Mouse (Mus musculus) midbrain, embryonic 11.5 days (tissue): ENCODE measurements around the gene Soat1. TPM values are rescaled to one million over a fixed set of nuclear protein-coding genes. Genes with fewer than 3 reads are reported as not detected.

Source experiments
- ATAC-seq: fragments of 200-750 bp; cut with Nextera tagmentation; 2 replicates; pipeline ENCODE4 v1.8.0; 2017; ENCODE audit warnings: moderate TSS enrichment, moderate library complexity; ENCODE audit not compliant: low FRiP score
- DNase-seq: peaks from one replicate; pipeline ENCODE4 v3.0.0; 2015; ENCODE audit warnings: low spot score; ENCODE audit errors: missing footprints
- H3K27ac ChIP-seq: fragments of 300-500 bp; sonication (generic); 2 replicates; pipeline ENCODE4 v1.5.1; 2014; ENCODE audit warnings: low read depth, low read length
- H3K27me3 ChIP-seq: fragments of 300-500 bp; sonication (generic); 2 replicates; pipeline ENCODE4 v1.6.1; 2014; ENCODE audit warnings: mild to moderate bottlenecking, low read length, moderate library complexity, mixed read lengths; ENCODE audit not compliant: control insufficient read depth, insufficient read depth
- H3K36me3 ChIP-seq: fragments of 300-500 bp; sonication (generic); 2 replicates; pipeline ENCODE4 v1.6.1; 2014; ENCODE audit warnings: mild to moderate bottlenecking, low read length, moderate library complexity, mixed read lengths; ENCODE audit not compliant: control insufficient read depth, insufficient read depth
- H3K4me1 ChIP-seq: fragments of 300-500 bp; sonication (generic); 2 replicates; pipeline ENCODE4 v1.6.1; 2014; ENCODE audit warnings: low read length; ENCODE audit not compliant: control insufficient read depth, insufficient read depth
- H3K4me2 ChIP-seq: fragments of 300-500 bp; sonication (generic); 2 replicates; pipeline ENCODE4 v1.6.1; 2014; ENCODE audit warnings: mild to moderate bottlenecking, moderate library complexity
- H3K4me3 ChIP-seq: fragments of 300-500 bp; sonication (generic); 2 replicates; pipeline ENCODE4 v1.5.1; 2014; ENCODE audit warnings: low read depth, low read length
- H3K9ac ChIP-seq: fragments of 300-500 bp; sonication (generic); 2 replicates; pipeline ENCODE4 v1.6.1; 2014; ENCODE audit warnings: low read length
- H3K9me3 ChIP-seq: fragments of 300-500 bp; sonication (generic); 2 replicates; pipeline ENCODE4 v1.6.1; 2016; ENCODE audit warnings: low read length; ENCODE audit not compliant: control insufficient read depth
- WGBS: fragments of 180-500 bp; shearing (Covaris S2); extraction: QIAGEN DNeasy Blood & Tissue Kit; methylation state at CpG from one replicate; pipeline ENCODE4 v1.1.7; 2014; 5-methylcytosine and 5-hydroxymethylcytosine counted together
- polyA plus RNA-seq: library from polyadenylated mRNA; unstranded; fragments of >200 nt; fragmentation: Nextera tagmentation; extraction: Ambion mirVana; gene quantifications from 2 replicates; pipeline ENCODE4 v1.2.1, GENCODE M21; 2014

Soat1 gene
- polyA plus RNA-seq, 1 experiment from 2014 or later = 21.4 TPM

DNA sequence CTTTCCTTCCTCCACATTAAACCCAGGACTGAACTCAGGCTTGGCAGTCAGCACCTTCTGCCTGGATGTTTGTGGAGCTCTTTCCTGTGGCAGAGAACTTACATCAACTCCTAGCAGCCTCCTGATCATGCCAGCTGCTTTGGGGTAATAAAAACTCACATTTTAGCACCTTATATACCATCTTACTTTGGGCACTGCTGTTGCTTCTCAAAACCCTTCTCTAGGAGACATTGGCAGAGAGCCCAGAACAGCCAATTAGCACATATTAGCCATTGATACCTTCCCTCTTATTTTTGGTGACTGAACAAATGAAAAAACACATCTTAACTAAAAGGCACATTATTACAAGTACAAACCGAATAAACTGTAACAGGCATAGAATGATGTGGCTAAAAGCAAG, 29.1 kb downstream of the Soat1 start:
- ATAC-seq (no peak), DNase-seq (no peak)
- no peaks in the 10 kb centered on the region for H3K4me1 ChIP-seq
- no peak overlapping the region for H3K4me2 ChIP-seq
- H3K27me3 ChIP-seq = no peaks in the 10 kb centered on the region
- H3K4me3 ChIP-seq = no peak overlapping the region
- 0 out of 2 replicates have a peak, but pooled peaks cover 4% of the 10 kb centered on the region for H3K36me3 ChIP-seq
- 98% methylated on average over 1 of the region's 1 CpGs for WGBS
- no peak overlapping the region for H3K9ac ChIP-seq
- no peaks in the 10 kb centered on the region for H3K9me3 ChIP-seq
- H3K27ac ChIP-seq = no peak overlapping the region

DNA sequence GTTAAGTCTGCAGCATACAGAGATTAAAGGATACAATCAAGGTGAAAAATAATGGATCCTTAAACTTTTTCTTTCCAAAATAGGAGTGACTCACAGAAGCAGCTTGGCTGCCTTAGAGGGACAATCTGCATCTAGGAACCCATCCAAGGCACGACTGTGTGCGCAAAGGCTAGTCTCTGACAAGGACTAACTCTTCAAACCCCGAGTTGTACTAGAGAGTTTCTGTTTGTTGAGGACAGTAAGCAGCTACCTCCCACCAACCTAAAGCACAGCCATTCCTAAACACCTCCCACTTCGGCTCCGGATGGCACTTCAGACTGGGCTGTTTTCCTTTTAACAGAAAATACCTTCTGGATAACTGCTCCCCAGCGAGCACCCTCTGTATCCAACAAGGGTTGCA, 31.4 kb downstream of the Soat1 start:
- no peaks in the 10 kb centered on the region for H3K4me1 ChIP-seq
- DNase-seq (no peak), ATAC-seq (no peak)
- H3K4me2 ChIP-seq = no peak overlapping the region
- 94% methylated on average over 6 of the region's 6 CpGs for WGBS
- H3K27me3 ChIP-seq = no peaks in the 10 kb centered on the region
- H3K9ac ChIP-seq = no peak overlapping the region
- H3K36me3 ChIP-seq = peaks cover 4% of the 10 kb centered on the region; the same call in 1 of the 2 replicates
- H3K9me3 ChIP-seq = no peaks in the 10 kb centered on the region
- H3K27ac ChIP-seq = no peak overlapping the region
- no peak overlapping the region for H3K4me3 ChIP-seq

DNA sequence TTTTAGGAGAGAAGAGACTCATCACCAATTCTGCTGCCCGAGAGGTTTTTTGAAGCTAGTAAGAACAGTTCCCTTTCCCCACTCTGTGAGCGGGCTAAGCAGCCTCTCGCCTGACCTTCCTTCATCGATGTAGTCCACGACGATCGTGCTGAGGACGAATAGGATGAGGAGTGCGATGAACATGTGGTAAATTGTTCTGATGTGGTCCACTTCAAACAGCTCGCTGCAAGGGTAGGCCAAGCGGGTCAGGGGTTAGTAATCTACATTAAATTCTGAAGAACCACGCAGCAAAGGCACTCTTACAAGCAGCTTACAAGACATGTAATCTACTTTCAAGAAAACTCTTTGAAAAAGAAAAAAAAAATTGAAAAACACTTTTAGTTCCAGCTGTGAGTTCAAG, 31.9 kb downstream of the Soat1 start:
- Histone ChIP-seq H3K4me3 (no peak overlapping the region), H3K9ac (no peak overlapping the region), H3K4me1 (no peaks in the 10 kb centered on the region), H3K36me3 (peaks cover 7% of the 10 kb centered on the region; the same call in 1 of the 2 replicates), H3K27ac (no peak overlapping the region), H3K4me2 (no peak overlapping the region), H3K9me3 (no peaks in the 10 kb centered on the region), H3K27me3 (no peaks in the 10 kb centered on the region)
- DNase-seq (no peak), ATAC-seq (no peak)
- 94% methylated on average over 12 of the region's 12 CpGs for WGBS

DNA sequence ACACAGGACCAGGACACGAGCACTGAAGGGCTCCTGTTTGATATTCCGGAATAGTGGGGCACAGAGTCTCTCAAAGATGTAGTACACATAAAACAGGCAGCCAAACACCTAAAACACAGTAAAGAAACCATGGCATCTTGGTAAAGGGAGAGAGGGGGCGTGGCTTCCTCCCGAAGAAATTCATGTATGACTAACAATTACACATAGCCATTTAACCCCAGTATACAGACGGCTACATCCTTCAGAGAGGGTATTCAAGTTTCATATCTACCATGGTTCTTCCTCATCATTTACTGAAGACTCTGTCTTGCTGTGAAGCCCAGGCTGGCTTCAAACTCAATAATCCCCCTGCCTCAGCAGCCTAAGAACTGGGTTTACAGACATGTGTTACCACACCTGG, 36.4 kb downstream of the Soat1 start:
- peaks cover 16% of the 10 kb centered on the region; the same call in 1 of the 2 replicates for H3K36me3 ChIP-seq
- no peak overlapping the region for H3K27ac ChIP-seq
- ATAC-seq (no peak), DNase-seq (no peak)
- no peak overlapping the region for H3K9ac ChIP-seq
- no peaks in the 10 kb centered on the region for H3K4me1 ChIP-seq
- no peak overlapping the region for H3K4me2 ChIP-seq
- H3K27me3 ChIP-seq = no peaks in the 10 kb centered on the region
- H3K9me3 ChIP-seq = no peaks in the 10 kb centered on the region
- WGBS = 92% methylated on average over 5 of the region's 5 CpGs
- H3K4me3 ChIP-seq = no peak overlapping the region

DNA sequence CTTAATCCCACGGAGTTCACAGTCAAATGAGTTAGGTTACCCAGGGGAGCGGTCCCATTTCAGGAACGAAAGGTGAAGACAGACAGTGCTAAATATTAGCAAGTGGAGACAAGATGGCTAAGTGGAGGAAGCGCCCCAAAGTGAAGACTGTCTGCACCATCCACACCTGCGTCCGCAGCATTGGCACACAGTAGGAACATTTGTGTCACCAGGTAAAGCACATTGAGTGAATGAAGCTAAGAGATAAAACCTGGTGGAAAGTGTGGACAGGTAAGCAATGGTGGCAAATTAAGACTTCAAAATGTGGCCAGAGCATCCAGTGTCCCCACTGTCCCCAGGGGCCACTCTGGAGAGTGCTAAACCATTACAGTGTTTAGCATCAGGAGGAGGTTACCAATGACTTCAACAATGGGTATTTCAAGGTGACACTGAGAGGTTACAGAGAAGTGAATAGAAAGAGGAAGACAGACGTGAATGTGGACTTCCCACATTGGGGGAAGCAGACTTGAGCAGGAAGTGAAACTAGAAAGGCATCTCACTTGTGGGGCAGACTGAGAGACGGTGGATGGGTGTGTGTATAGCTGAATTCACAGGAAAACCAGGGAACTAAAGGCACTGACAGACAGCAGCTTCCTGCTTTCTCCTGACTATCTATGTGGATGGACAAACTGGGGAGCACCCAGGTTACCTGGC, 37.0 kb downstream of the Soat1 start:
- Histone ChIP-seq H3K36me3 (peaks cover 16% of the 10 kb centered on the region; the same call in 1 of the 2 replicates), H3K4me3 (no peak overlapping the region), H3K4me1 (no peaks in the 10 kb centered on the region), H3K9ac (no peak overlapping the region), H3K27me3 (no peaks in the 10 kb centered on the region), H3K27ac (no peak overlapping the region), H3K9me3 (no peaks in the 10 kb centered on the region), H3K4me2 (no peak overlapping the region)
- ATAC-seq (no peak), DNase-seq (no peak)
- 95% methylated on average over 8 of the region's 8 CpGs for WGBS

DNA sequence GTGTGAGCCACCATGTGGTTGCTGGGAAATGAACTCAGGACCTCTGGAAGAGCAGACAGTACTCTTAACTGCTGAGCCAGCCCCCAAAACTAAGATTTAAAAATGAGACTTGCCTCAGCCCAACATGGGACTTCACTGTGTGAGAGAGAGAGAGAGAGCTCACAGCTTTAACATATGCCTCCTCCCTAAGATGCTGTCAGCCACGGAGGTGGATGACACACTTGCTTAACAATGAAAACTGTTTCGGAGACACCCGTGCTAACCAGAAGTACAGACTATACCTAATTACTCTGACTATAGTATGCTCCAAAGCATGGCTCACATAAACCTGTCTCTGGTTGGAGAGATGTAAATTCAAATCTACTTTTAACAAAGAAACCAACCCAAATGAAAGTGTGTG, 40.6 kb downstream of the Soat1 start:
- Histone ChIP-seq H3K9me3 (no peaks in the 10 kb centered on the region), H3K9ac (no peak overlapping the region), H3K27me3 (no peaks in the 10 kb centered on the region), H3K4me1 (no peaks in the 10 kb centered on the region), H3K4me2 (no peak overlapping the region), H3K4me3 (no peak overlapping the region), H3K36me3 (peaks cover 14% of the 10 kb centered on the region; the same call in 1 of the 2 replicates), H3K27ac (no peak overlapping the region)
- DNase-seq (no peak), ATAC-seq (no peak)
- WGBS = 91% methylated on average over 3 of the region's 3 CpGs

DNA sequence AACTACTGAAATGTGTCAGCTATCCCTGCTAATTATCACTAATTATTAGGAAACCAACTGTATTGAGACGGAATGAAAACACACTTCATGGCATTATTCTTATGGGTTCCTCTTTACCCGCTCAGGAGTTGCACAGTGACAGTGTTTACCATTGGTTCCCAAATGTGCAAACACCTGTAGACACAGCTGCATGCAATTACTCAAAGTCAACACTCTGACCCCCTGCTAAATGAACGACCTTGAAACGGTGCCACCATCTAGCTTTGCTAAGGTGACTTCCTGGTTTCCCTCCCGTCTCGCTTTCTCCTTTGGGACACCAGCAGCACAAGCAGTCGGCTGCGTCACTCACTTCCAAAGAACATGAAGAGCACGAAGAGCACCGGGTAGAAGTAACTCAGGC, 41.6 kb downstream of the Soat1 start:
- peaks cover 12% of the 10 kb centered on the region; the same call in 1 of the 2 replicates for H3K36me3 ChIP-seq
- no peak for ATAC-seq
- H3K27ac ChIP-seq = no peak overlapping the region
- no peaks in the 10 kb centered on the region for H3K27me3 ChIP-seq
- no peak for DNase-seq
- no peaks in the 10 kb centered on the region for H3K4me1 ChIP-seq
- no peak overlapping the region for H3K9ac ChIP-seq
- 88% methylated on average over 10 of the region's 10 CpGs for WGBS
- no peak overlapping the region for H3K4me3 ChIP-seq
- no peak overlapping the region for H3K4me2 ChIP-seq
- H3K9me3 ChIP-seq = no peaks in the 10 kb centered on the region

DNA sequence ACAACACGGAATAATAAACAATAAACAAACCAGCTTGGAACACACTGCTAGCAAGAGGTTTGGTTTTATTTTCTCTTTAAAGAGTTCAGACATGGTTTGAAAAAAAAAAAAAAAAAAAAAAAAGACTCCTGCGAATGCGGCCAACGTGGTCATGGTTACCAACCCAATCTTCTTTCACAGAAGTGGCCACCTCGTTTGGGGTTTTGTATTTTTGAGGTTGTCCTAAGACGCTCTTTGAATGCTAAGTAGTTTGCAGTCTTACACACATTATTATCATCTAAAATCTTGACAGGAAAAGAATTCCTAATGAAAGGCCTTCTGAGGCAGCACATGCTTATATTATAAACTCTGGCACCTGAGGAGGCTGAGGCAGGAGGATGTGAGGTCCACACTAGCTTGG, 45.7 kb downstream of the Soat1 start:
- DNase-seq (no peak), ATAC-seq (no peak)
- no peak overlapping the region for H3K27ac ChIP-seq
- 88% methylated on average over 6 of the region's 6 CpGs for WGBS
- H3K4me3 ChIP-seq = no peak overlapping the region
- no peaks in the 10 kb centered on the region for H3K4me1 ChIP-seq
- H3K27me3 ChIP-seq = no peaks in the 10 kb centered on the region
- no peaks in the 10 kb centered on the region for H3K9me3 ChIP-seq
- H3K36me3 ChIP-seq = peaks cover 2% of the 10 kb centered on the region; the same call in 1 of the 2 replicates
- H3K9ac ChIP-seq = no peak overlapping the region
- H3K4me2 ChIP-seq = no peak overlapping the region

DNA sequence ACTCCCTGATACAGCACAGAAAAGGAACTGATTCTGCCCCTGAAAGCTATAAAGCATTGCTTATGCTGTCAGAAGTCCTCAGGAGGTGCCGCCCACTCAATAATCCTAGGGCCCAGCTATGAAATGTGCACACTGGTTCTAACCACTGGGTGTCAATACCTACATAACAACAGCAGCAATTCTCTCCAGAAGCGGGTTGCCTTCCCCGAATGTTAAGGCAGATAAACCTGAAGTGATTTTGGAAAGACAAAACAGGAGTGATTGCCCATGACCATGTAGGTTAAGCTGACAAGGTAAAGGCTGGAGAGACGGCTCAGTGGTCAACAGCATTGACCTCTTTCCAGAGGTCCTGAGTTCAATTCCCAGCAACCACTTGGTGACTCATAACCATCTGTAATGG, 48.4 kb downstream of the Soat1 start:
- 94% methylated on average over 4 of the region's 4 CpGs for WGBS

More for the DNA sequence above, 48.4 kb downstream of the Soat1 start:
- ATAC-seq (no peak), DNase-seq (no peak)
- Histone ChIP-seq H3K9ac (no peak overlapping the region), H3K4me2 (no peak overlapping the region), H3K4me1 (no peaks in the 10 kb centered on the region), H3K36me3 (no peaks in the 10 kb centered on the region), H3K4me3 (no peak overlapping the region), H3K27me3 (no peaks in the 10 kb centered on the region), H3K27ac (no peak overlapping the region), H3K9me3 (no peaks in the 10 kb centered on the region)
